Mouse (Mus musculus) liver, adult 10 weeks (tissue): ENCODE results near the gene Upp2. TPM values are rescaled to one million over a fixed set of nuclear protein-coding genes. Genes with fewer than 3 reads are reported as not detected.

Experiments used
- polyA plus RNA-seq: library from polyadenylated mRNA; stranded (reverse); fragments of 350-450 nt; fragmentation: Illumina TruSeq; extraction: RNeasy Lipid Tissue Mini Kit (QIAGEN cat#74804); gene quantifications from one replicate; pipeline ENCODE4 v1.2.3, GENCODE M21; 2014; ENCODE audit warnings: low read depth, low replicate concordance

Gene Upp2
- 384 TPM for polyA plus RNA-seq

GRCm38 (mm10) chr2:58567066-58567810 is at the start of gene Upp2, which contains the start of gene Acvr1:
TSS of gene Upp2 (plus strand) at chr2:58567298.
TSS of gene Acvr1 (minus strand) at chr2:58567157.

Other genes starting within 250 kb of the Upp2 start
- gene Acvr1c, start 209.4 kb upstream of the Upp2 start, polyA plus RNA-seq: not detected
- not detected for gene Gm17409, start 97.2 kb upstream of the Upp2 start, polyA plus RNA-seq
- 11.8 TPM for gene Acvr1, start 141 bp upstream of the Upp2 start, polyA plus RNA-seq